Mouse (Mus musculus) limb, embryonic 11.5 days (tissue): ENCODE results near the gene Gtf3c2. TPM values are rescaled to one million over a fixed set of nuclear protein-coding genes. Genes with fewer than 3 reads are reported as not detected.
A peak's percentile ranks its signal among the peaks of the same experiment; 100 is the strongest.

ENCODE experiments used
- ATAC-seq: fragments of 200-750 bp; cut with Nextera tagmentation; 2 replicates; pipeline ENCODE4 v1.8.0; 2017; ENCODE audit warnings: low read depth; ENCODE audit not compliant: insufficient number of reproducible peaks, low FRiP score, low TSS enrichment
- DNase-seq: peaks from one replicate; pipeline ENCODE4 v3.0.0-alpha.2; 2015; ENCODE audit warnings: low spot score
- H3K27ac ChIP-seq: fragments of 300-500 bp; sonication (generic); replicated peaks from 2 replicates; pipeline ENCODE4 v1.5.1; 2014; ENCODE audit warnings: low read depth, mild to moderate bottlenecking, low read length
- H3K27me3 ChIP-seq: fragments of 300-500 bp; sonication (generic); 2 replicates; pipeline ENCODE4 v1.6.1; 2014; ENCODE audit warnings: mild to moderate bottlenecking, low read length, mixed read lengths; ENCODE audit not compliant: control insufficient read depth, insufficient read depth
- H3K36me3 ChIP-seq: fragments of 300-500 bp; sonication (generic); 2 replicates; pipeline ENCODE4 v1.6.1; 2014; ENCODE audit warnings: mild to moderate bottlenecking, low read length, moderate library complexity, mixed read lengths; ENCODE audit not compliant: control insufficient read depth, insufficient read depth
- H3K4me1 ChIP-seq: fragments of 300-500 bp; sonication (generic); 2 replicates; pipeline ENCODE4 v1.6.1; 2014; ENCODE audit warnings: low read length, mixed read lengths; ENCODE audit not compliant: control insufficient read depth, insufficient read depth
- H3K4me2 ChIP-seq: fragments of 300-500 bp; sonication (generic); 2 replicates; pipeline ENCODE4 v1.6.1; 2014; ENCODE audit warnings: low read depth, mild to moderate bottlenecking, moderate library complexity; ENCODE audit not compliant: severe bottlenecking
- H3K4me3 ChIP-seq: fragments of 300-500 bp; sonication (generic); 2 replicates; pipeline ENCODE4 v1.5.1; 2014; ENCODE audit warnings: low read depth, low read length
- H3K9ac ChIP-seq: fragments of 300-500 bp; sonication (generic); 2 replicates; pipeline ENCODE4 v1.6.1; 2014; ENCODE audit warnings: mild to moderate bottlenecking, low read length
- H3K9me3 ChIP-seq: fragments of 300-500 bp; sonication (generic); 2 replicates; pipeline ENCODE4 v1.6.1; 2016; ENCODE audit warnings: low read length; ENCODE audit not compliant: control insufficient read depth
- WGBS: fragments of 180-500 bp; shearing (Covaris S2); extraction: QIAGEN DNeasy Blood & Tissue Kit; methylation state at CpG from one replicate; pipeline ENCODE4 v1.1.7; 2014; 5-methylcytosine and 5-hydroxymethylcytosine counted together
- polyA plus RNA-seq: library from polyadenylated mRNA; unstranded; fragments of >200 nt; fragmentation: Nextera tagmentation; extraction: Ambion mirVana; gene quantifications from 2 replicates; pipeline ENCODE4 v1.2.1, GENCODE M21; 2014

Gtf3c2 gene
- 89.2 and 104 TPM in 2 replicates for polyA plus RNA-seq

DNA sequence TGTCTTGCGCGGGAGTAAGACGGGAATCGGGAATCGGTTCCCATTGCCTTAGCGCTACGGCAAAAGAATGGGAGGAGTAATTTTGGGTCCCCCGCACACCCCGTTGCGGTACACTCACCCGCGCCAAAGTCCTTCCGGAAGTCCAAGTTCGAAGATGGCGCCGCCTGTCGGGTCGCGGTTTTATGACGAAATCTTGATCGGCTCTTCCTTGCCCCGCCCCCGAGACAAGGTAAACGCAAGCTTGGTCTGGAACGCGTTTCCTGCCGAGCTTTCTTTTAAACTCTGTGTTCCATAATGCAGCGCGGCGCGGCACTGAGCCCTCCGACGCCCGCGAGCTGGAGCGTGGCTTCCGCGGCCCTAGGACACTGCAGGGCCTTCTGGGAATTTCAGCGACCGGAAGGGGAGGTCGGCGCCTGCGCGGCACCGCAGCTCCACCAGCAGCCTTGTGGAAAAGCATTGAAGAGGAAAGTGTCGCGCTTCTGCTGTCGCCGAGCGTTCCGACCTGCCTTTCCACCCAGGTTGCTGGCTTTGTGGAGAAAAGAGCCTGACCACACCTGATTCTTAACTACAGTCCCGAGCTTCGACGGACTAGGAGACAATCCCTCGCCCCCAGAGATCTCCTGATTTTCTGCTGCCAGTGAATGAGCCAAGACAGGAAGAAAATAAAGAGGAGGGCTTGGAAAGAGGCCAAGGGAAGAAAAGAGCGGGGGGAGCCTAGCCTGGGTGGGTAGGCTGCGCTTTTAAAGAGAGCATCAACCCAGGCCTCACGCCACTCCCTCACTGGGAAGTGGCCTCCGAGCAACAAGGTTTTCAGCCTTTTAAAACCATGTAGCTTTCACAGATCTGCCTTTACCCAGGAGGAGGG is at the start of gene Gtf3c2, which contains the start of gene Gm29609:
Gene Gtf3c2, minus strand, starts transcription at position 379 of the 865 bp plus-strand sequence.
Gene Gm29609, minus strand, starts transcription at position 146 of the 865 bp plus-strand sequence.
- no peaks in the 10 kb centered on the region for H3K27me3 ChIP-seq

DNA sequence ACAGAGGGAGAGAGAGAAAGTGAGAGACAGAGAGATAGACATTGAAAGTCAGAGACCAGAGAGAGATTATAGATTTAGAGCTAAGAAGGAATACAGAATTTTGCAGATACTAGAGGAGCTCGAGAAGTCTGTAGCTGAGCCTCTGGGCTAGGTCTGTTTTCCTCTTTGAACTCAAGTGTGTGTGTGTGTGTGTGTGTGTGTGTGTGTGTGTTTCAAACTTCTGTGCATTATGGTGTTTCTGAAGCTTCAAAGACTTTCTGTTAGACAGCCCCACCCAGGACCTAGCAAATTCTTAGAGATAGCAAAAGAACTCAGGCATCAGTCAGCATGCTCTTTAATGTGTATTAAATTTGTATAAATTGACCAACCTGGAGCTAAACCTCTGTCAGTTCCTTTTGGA is 46.7 kb upstream of the Gtf3c2 start:
- Histone ChIP-seq H3K27me3 (no peaks in the 10 kb centered on the region), H3K4me3 (no peak overlapping the region), H3K36me3 (no peaks in the 10 kb centered on the region), H3K9ac (no peak overlapping the region), H3K9me3 (no peaks in the 10 kb centered on the region), H3K4me2 (no peak overlapping the region), H3K27ac (no peak overlapping the region), H3K4me1 (no peaks in the 10 kb centered on the region)
- no peak for ATAC-seq
- WGBS: 73% methylated on average over 1 of the region's 1 CpGs
- no peak for DNase-seq

More for the DNA sequence above, at the start of gene Gtf3c2, which contains the start of gene Gm29609:
- Histone ChIP-seq H3K9ac (peak within 1 kb of the TSS; percentile 75), H3K4me2 (peak within 1 kb of the TSS; percentile 69), H3K4me1 (no peaks in the 10 kb centered on the region), H3K27ac (peak within 1 kb of the TSS; percentile 96), H3K4me3 (peak within 1 kb of the TSS; percentile 94), H3K9me3 (no peaks in the 10 kb centered on the region), H3K36me3 (no peaks in the 10 kb centered on the region)
- DNase-seq (peak; percentile 95), ATAC-seq (peak; percentile 94)
- under 1% methylated on average over 59 of the region's 59 CpGs for WGBS

DNA sequence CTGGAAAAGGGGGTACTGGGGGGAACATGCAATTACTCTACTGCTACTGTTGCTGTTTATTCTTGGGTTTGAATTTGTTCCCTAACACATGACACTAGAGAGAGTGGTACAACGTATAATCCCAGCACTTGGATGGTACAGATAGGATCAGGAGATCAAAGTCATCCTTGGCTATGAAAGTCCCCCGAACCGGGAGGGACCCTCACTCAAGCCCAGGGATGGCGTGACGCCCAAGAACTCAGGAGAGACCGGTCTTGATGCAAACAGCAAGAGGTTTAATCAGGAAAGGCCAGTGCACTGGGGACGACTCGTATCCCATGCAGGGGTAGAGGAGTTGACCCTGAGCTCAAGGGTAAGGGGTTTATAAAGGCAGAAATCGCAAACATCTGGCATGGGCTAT is 42.8 kb upstream of the Gtf3c2 start:
- ATAC-seq (no peak), DNase-seq (no peak)
- Histone ChIP-seq H3K4me3 (no peak overlapping the region), H3K27me3 (no peaks in the 10 kb centered on the region), H3K9me3 (no peaks in the 10 kb centered on the region), H3K9ac (no peak overlapping the region), H3K4me2 (no peak overlapping the region), H3K4me1 (0 out of 2 replicates have a peak, but pooled peaks cover 3% of the 10 kb centered on the region), H3K27ac (no peak overlapping the region), H3K36me3 (no peaks in the 10 kb centered on the region)
- WGBS: 90% methylated on average over 9 of the region's 9 CpGs

DNA sequence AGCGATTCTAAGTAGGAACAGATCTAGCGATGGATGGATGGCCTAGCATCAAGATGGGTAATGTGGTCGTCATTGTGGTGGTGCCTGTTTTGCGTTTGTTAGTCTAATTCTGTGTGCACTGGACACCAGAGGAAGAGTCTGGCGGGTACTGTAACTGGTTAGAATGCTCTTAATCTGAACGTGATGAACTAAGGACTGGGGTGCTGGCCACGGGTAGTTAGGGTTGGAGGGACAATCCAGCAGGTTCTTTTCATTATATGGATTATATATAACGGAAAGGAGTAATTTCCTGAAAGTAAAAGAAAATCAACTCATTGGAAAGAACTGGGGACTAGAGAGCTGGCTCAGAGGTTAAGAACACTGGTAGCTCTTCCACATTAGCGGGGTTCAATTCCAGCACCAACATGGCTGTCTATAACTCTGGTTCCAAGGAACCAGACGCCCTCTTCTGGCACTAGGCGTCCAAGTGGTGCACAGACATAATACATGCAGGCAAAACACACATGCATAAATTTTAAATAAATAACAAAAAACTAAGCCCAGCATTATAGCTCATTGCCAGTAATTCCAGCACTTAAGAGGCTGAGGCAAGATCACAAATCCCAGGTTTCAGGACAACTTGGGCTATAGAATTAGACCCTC is 41.5 kb upstream of the Gtf3c2 start:
- 12% methylated on average over 11 of the region's 11 CpGs for WGBS
- Histone ChIP-seq H3K27ac (peak overlapping the region; percentile 85), H3K9ac (peak overlapping the region; percentile 93), H3K4me1 (0 out of 2 replicates have a peak, but pooled peaks cover 3% of the 10 kb centered on the region), H3K4me2 (peak overlapping the region; percentile 82), H3K27me3 (no peaks in the 10 kb centered on the region), H3K4me3 (peak overlapping the region; percentile 98), H3K9me3 (no peaks in the 10 kb centered on the region), H3K36me3 (0 out of 2 replicates have a peak, but pooled peaks cover 2% of the 10 kb centered on the region)
- DNase-seq: peak; percentile 66
- no peak for ATAC-seq

DNA sequence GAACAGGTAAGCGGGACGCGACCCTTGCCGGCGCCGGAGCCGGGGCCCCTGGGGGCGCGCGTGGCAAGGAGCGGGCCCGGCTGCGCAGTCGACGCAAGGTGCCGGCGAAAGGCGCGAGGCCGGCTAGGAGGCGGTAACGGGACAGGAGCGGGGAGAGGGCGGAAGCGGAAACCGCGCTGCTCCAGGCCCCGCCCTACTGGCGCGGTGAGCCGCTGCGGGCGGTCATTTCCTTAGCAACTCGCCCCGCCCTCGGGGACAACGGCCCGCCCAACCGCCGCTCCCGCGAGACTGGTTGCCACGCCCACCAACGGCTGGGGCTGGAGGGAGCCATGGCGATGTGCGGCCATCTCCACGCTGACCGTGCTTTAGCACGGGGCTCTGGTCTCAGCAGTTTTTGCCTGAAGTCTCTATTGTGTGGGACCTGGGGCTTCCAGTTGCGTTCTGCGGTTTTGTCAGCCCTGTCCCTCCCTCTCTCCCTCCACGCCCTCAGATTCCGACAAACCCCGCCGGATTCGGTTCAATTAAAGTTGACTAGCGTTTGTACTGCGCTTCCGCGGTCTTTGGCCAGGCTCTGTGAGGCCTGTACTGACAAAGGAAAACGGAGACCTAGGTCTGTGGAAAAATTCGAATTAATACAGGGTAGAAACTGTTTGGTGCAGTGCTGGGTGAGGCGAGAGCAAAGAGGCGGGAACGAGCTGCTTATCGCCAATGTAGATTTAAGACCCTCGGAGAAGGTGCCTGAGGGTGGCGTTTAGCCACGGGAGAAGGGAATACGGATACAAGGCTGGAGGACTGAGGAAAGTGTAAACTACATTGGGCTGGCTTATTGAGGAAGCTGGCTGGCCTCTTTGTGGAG is 40.7 kb upstream of the Gtf3c2 start, which contains the start of gene Ppm1g:
Gene Ppm1g, minus strand, starts transcription at position 240 of the 856 bp plus-strand sequence.
- H3K27me3 ChIP-seq: no peaks in the 10 kb centered on the region
- peak; percentile 95 for ATAC-seq
- WGBS: under 1% methylated on average over 65 of the region's 70 CpGs

DNA sequence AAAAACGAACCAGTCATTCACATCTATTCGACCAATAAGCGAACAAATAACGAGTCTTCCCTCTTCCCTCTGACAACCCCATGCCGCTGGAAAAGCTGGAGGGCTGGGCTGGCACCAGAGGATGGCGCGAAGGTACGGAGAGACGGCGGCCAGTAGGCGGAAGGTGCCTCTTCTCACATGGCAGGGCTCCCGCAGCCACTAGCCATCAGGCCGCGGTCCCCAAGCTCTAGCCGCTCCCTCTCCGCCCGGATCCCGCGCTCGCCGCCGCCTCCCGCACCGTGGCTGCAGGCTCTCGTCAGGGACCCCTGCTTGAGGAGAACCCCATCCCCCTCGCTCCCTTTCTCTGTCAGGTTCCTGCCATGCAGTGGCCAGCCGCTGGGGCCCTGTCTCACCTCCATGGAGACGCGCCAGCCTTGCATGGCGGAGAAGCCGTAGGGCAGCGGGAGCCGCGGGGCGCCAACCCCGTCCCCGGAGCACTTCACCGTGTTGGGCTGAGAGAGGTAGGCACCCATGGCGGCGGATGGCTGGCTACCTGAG is 40.0 kb upstream of the Gtf3c2 start:
- Histone ChIP-seq H3K27me3 (no peaks in the 10 kb centered on the region), H3K4me2 (peak overlapping the region; percentile 82), H3K9me3 (no peaks in the 10 kb centered on the region), H3K27ac (peak overlapping the region; percentile 85), H3K36me3 (0 out of 2 replicates have a peak, but pooled peaks cover 2% of the 10 kb centered on the region), H3K4me1 (0 out of 2 replicates have a peak, but pooled peaks cover 3% of the 10 kb centered on the region), H3K4me3 (peak overlapping the region; percentile 98), H3K9ac (peak overlapping the region; percentile 93)
- WGBS: under 1% methylated on average over 40 of the region's 40 CpGs
- ATAC-seq (peak; percentile 78), DNase-seq (peak; percentile 72)

More for the DNA sequence above, 40.7 kb upstream of the Gtf3c2 start, which contains the start of gene Ppm1g:
- peak within 1 kb of the TSS; percentile 82 for H3K4me2 ChIP-seq
- H3K36me3 ChIP-seq: 0 out of 2 replicates have a peak, but pooled peaks cover 2% of the 10 kb centered on the region
- H3K9ac ChIP-seq: peak within 1 kb of the TSS; percentile 93
- peak within 1 kb of the TSS; percentile 98 for H3K4me3 ChIP-seq
- H3K9me3 ChIP-seq: no peaks in the 10 kb centered on the region
- H3K27ac ChIP-seq: peak within 1 kb of the TSS; percentile 85
- 0 out of 2 replicates have a peak, but pooled peaks cover 3% of the 10 kb centered on the region for H3K4me1 ChIP-seq
- DNase-seq: peak; percentile 99

DNA sequence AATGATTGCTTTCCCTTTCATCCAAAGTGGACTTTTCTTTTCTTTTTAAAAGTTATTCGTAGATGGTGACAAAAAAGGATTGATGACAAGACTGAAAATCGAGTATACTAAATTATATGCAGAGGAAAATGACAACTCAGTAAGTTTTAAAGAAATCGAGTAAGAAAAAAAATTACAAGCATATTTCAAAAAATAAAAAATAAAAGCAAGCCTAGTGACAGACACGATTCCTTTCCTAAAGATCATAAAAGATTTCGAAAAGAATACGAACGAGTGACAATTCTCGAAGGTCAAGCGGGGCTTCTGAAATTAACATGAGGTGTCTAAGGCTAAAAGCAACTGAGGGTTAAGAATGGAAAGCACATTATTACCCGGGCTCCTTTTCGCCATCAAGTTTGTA is 39.5 kb upstream of the Gtf3c2 start:
- Histone ChIP-seq H3K9me3 (no peaks in the 10 kb centered on the region), H3K4me2 (peak overlapping the region; percentile 82), H3K27me3 (no peaks in the 10 kb centered on the region), H3K4me1 (0 out of 2 replicates have a peak, but pooled peaks cover 3% of the 10 kb centered on the region), H3K9ac (peak overlapping the region; percentile 93), H3K27ac (no peak overlapping the region; the same call in 1 of the 2 replicates), H3K4me3 (peak overlapping the region; percentile 98), H3K36me3 (0 out of 2 replicates have a peak, but pooled peaks cover 2% of the 10 kb centered on the region)
- ATAC-seq (no peak), DNase-seq (no peak)
- WGBS: 2% methylated on average over 11 of the region's 11 CpGs
